Mouse (Mus musculus): ENCODE results near the gene Pacsin3.

Pacsin3 gene

GRCm38 (mm10) chr2:91255661-91256150 lies at the start of gene Pacsin3:
Pacsin3 (plus strand) TSS chr2:91255954.
- peak; percentile 54 for DNase-seq (ENCODE audit: extremely low spot score)

GRCm38 (mm10) chr2:91206254-91206775 lies 49.4 kb upstream of the Pacsin3 start:
- DNase-seq (ENCODE audit: extremely low spot score), result no peak

GRCm38 (mm10) chr2:91213311-91213710 lies 42.4 kb upstream of the Pacsin3 start:
- DNase-seq (ENCODE audit: extremely low spot score), result no peak

GRCm38 (mm10) chr2:91217032-91217431 lies 38.7 kb upstream of the Pacsin3 start:
- no peak for DNase-seq (ENCODE audit: extremely low spot score)

GRCm38 (mm10) chr2:91220501-91220900 lies 35.3 kb upstream of the Pacsin3 start:
- DNase-seq (ENCODE audit: extremely low spot score), result no peak

GRCm38 (mm10) chr2:91223614-91224013 lies 32.1 kb upstream of the Pacsin3 start:
- no peak for DNase-seq (ENCODE audit: extremely low spot score)

- no peak for DNase-seq (ENCODE audit: extremely low spot score)
These were observed 26.0 kb upstream of the Pacsin3 start for GRCm38 (mm10) chr2:91229735-91230134.

- DNase-seq (ENCODE audit: extremely low spot score), result peak; percentile 98
These were observed 18.9 kb upstream of the Pacsin3 start, which contains the start of gene Ddb2 for GRCm38 (mm10) chr2:91236601-91237510. Ddb2 (minus strand) TSS chr2:91236982.

- DNase-seq (ENCODE audit: extremely low spot score), result peak; percentile 30
These were observed 18.2 kb upstream of the Pacsin3 start for GRCm38 (mm10) chr2:91237511-91238080.

- no peak for DNase-seq (ENCODE audit: extremely low spot score)
These were observed 13.2 kb upstream of the Pacsin3 start for GRCm38 (mm10) chr2:91242547-91242946.

GRCm38 (mm10) chr2:91243416-91243815 lies 12.3 kb upstream of the Pacsin3 start:
- no peak for DNase-seq (ENCODE audit: extremely low spot score)

- DNase-seq (ENCODE audit: extremely low spot score), result no peak
These were observed 11.1 kb upstream of the Pacsin3 start for GRCm38 (mm10) chr2:91244557-91245228.

- DNase-seq (ENCODE audit: extremely low spot score), result no peak
These were observed 7.4 kb upstream of the Pacsin3 start for GRCm38 (mm10) chr2:91248366-91248765.

GRCm38 (mm10) chr2:91252001-91252400 lies 3.8 kb upstream of the Pacsin3 start:
- no peak for DNase-seq (ENCODE audit: extremely low spot score)

GRCm38 (mm10) chr2:91252512-91252911 lies 3.2 kb upstream of the Pacsin3 start:
- no peak for DNase-seq (ENCODE audit: extremely low spot score)

- DNase-seq (ENCODE audit: extremely low spot score), result no peak
These were observed 901 bp upstream of the Pacsin3 start for GRCm38 (mm10) chr2:91254725-91255380.

GRCm38 (mm10) chr2:91256256-91257125 lies 737 bp downstream of the Pacsin3 start:
- peak; percentile 84 for DNase-seq (ENCODE audit: extremely low spot score)

GRCm38 (mm10) chr2:91257126-91257980 lies 1.6 kb downstream of the Pacsin3 start:
- DNase-seq (ENCODE audit: extremely low spot score), result peak; percentile 79

GRCm38 (mm10) chr2:91258054-91258453 lies 2.3 kb downstream of the Pacsin3 start:
- DNase-seq (ENCODE audit: extremely low spot score), result no peak

GRCm38 (mm10) chr2:91258830-91259229 lies 3.1 kb downstream of the Pacsin3 start:
- no peak for DNase-seq (ENCODE audit: extremely low spot score)
